Mouse (Mus musculus) CH12.LX (cell line): ENCODE data around the gene Rad21l. TPM values are rescaled to one million over a fixed set of nuclear protein-coding genes. Genes with fewer than 3 reads are reported as not detected.

Experiments
- DNase-seq: peaks from one replicate; pipeline ENCODE4 v3.0.0-alpha.2; 2013; ENCODE audit errors: extremely low read depth
- H3K27ac ChIP-seq: 2 replicates; pipeline ENCODE4 v1.5.1; 2012; ENCODE audit warnings: low read depth, mild to moderate bottlenecking, control low read depth, moderate library complexity; ENCODE audit not compliant: insufficient read depth
- H3K27me3 ChIP-seq: replicated peaks from 2 replicates; pipeline ENCODE3; 2012; ENCODE audit warnings: inconsistent platforms
- H3K36me3 ChIP-seq, 2 experiments: replicated peaks in 1 of 2; 2 replicates each; pipeline versions ENCODE3 to v1.6.1; 2012; ENCODE audit warnings: inconsistent platforms in 1 of 2, low read length in 1 of 2, mild to moderate bottlenecking in 1 of 2, mixed read lengths in 1 of 2, moderate library complexity in 1 of 2; ENCODE audit not compliant: control insufficient read depth in 1 of 2, insufficient read depth in 1 of 2
- H3K4me1 ChIP-seq, 2 experiments: 2 replicates each; pipeline ENCODE4 v1.6.1; 2012; ENCODE audit warnings: inconsistent platforms in 1 of 2, moderate library complexity in 1 of 2; ENCODE audit not compliant: insufficient read depth in 2 of 2, control insufficient read depth in 1 of 2
- H3K4me2 ChIP-seq: 2 replicates; pipeline ENCODE4 v1.6.1; 2012; ENCODE audit warnings: low read depth, mild to moderate bottlenecking, control low read depth; ENCODE audit not compliant: poor library complexity, insufficient read depth, severe bottlenecking
- H3K4me3 ChIP-seq, 3 experiments: fragments of 150-350 bp in 1 of 3; sonication (generic) in 1 of 3; replicated peaks in 1 of 3; 2 replicates each; pipeline versions ENCODE3 to v1.5.1; 2011 to 2012; ENCODE audit warnings: low read depth in 2 of 3, low read length in 2 of 3, mild to moderate bottlenecking in 2 of 3, moderate library complexity in 2 of 3, control low read depth in 1 of 3, improper control_type of control experiment in 1 of 3, inconsistent platforms in 1 of 3, mixed read lengths in 1 of 3; ENCODE audit not compliant: poor library complexity in 1 of 3
- H3K79me2 ChIP-seq: replicated peaks from 2 replicates; pipeline ENCODE4 v1.6.1; 2012; ENCODE audit warnings: mild to moderate bottlenecking, moderate library complexity; ENCODE audit not compliant: control insufficient read depth, poor library complexity, insufficient read depth, severe bottlenecking; ENCODE audit errors: extremely low read depth
- H3K9ac ChIP-seq: 2 replicates; pipeline ENCODE4 v1.6.1; 2012; ENCODE audit warnings: low read depth, mild to moderate bottlenecking, control low read depth, moderate library complexity; ENCODE audit not compliant: insufficient read depth
- H3K9me3 ChIP-seq: replicated peaks from 2 replicates; pipeline ENCODE3; 2012; ENCODE audit warnings: low read length, inconsistent platforms, mixed read lengths
- CHD1 ChIP-seq: IDR thresholded peaks from 2 replicates; pipeline ENCODE4 v1.6.1; 2012; ENCODE audit warnings: low read depth, low read length, improper control_type of control experiment, inconsistent platforms
- CHD2 ChIP-seq: IDR thresholded peaks from 2 replicates; pipeline ENCODE4 v1.6.1; 2011; ENCODE audit warnings: low read length, improper control_type of control experiment
- E2F4 ChIP-seq: IDR thresholded peaks from 2 replicates; pipeline ENCODE4 v1.6.1; 2011; ENCODE audit warnings: low read depth, low read length, improper control_type of control experiment; ENCODE audit not compliant: insufficient replicate concordance
- ELF1 ChIP-seq: IDR thresholded peaks from 2 replicates; pipeline ENCODE4 v1.6.1; 2014; ENCODE audit warnings: low read depth, mild to moderate bottlenecking, inconsistent platforms, low read length, improper control_type of control experiment
- ETS1 ChIP-seq: conservative IDR thresholded peaks from 2 replicates; pipeline ENCODE4 v1.6.1; 2012; ENCODE audit warnings: low read depth, mild to moderate bottlenecking, inconsistent platforms, low read length, improper control_type of control experiment, moderate library complexity
- GABPA ChIP-seq: IDR thresholded peaks from 2 replicates; pipeline ENCODE4 v1.6.1; 2012; ENCODE audit warnings: low read depth, low read length, improper control_type of control experiment, inconsistent platforms; ENCODE audit not compliant: insufficient replicate concordance
- HCFC1 ChIP-seq: IDR thresholded peaks from 2 replicates; pipeline ENCODE4 v1.6.1; 2012; ENCODE audit warnings: low read depth, mild to moderate bottlenecking, inconsistent platforms, low read length, improper control_type of control experiment
- IRF4 ChIP-seq: IDR thresholded peaks from 2 replicates; pipeline ENCODE4 v1.6.1; 2014; ENCODE audit warnings: low read depth, mild to moderate bottlenecking, inconsistent platforms, low read length, improper control_type of control experiment
- JUN ChIP-seq: IDR thresholded peaks from 2 replicates; pipeline ENCODE4 v1.6.1; 2011; ENCODE audit warnings: low read depth, mild to moderate bottlenecking, low read length, improper control_type of control experiment, moderate library complexity; ENCODE audit not compliant: insufficient read depth
- MAFK ChIP-seq: IDR thresholded peaks from 2 replicates; pipeline ENCODE4 v1.6.1; 2011; ENCODE audit warnings: low read length, improper control_type of control experiment; ENCODE audit not compliant: insufficient replicate concordance
- MAX ChIP-seq: IDR thresholded peaks from 2 replicates; pipeline ENCODE4 v1.6.1; 2011; ENCODE audit warnings: low read length, improper control_type of control experiment
- MEF2A ChIP-seq: IDR thresholded peaks from 2 replicates; pipeline ENCODE4 v1.6.1; 2014; ENCODE audit warnings: low read depth, mild to moderate bottlenecking, inconsistent platforms, low read length, improper control_type of control experiment, borderline replicate concordance
- MYC ChIP-seq: IDR thresholded peaks from 2 replicates; pipeline ENCODE4 v1.6.1; 2011; ENCODE audit warnings: low read depth, mild to moderate bottlenecking, improper control_type of control experiment, low read length
- NRF1 ChIP-seq: IDR thresholded peaks from 2 replicates; pipeline ENCODE4 v1.6.1; 2014; ENCODE audit warnings: low read depth, mild to moderate bottlenecking, inconsistent platforms, low read length, improper control_type of control experiment, moderate library complexity
- PAX5 ChIP-seq: IDR thresholded peaks from 2 replicates; pipeline ENCODE4 v1.6.1; 2012; ENCODE audit warnings: low read length, inconsistent platforms, mixed read lengths
- POLR2A ChIP-seq: IDR thresholded peaks from 2 replicates; pipeline ENCODE4 v1.6.1; 2011; ENCODE audit warnings: low read depth, mild to moderate bottlenecking, improper control_type of control experiment, low read length
- POLR2AphosphoS2 ChIP-seq: IDR thresholded peaks from 2 replicates; pipeline ENCODE4 v1.6.1; 2011; ENCODE audit warnings: low read depth, low read length, improper control_type of control experiment
- RAD21 ChIP-seq: IDR thresholded peaks from 2 replicates; pipeline ENCODE4 v1.6.1; 2011; ENCODE audit warnings: low read depth, mild to moderate bottlenecking, low read length, improper control_type of control experiment, moderate library complexity
- RCOR1 ChIP-seq: conservative IDR thresholded peaks from 2 replicates; pipeline ENCODE4 v1.6.1; 2012; ENCODE audit warnings: low read depth, mild to moderate bottlenecking, inconsistent platforms, low read length, improper control_type of control experiment
- SIN3A ChIP-seq: IDR thresholded peaks from 2 replicates; pipeline ENCODE4 v1.6.1; 2012; ENCODE audit warnings: low read length, improper control_type of control experiment, inconsistent platforms
- SMC3 ChIP-seq: IDR thresholded peaks from 2 replicates; pipeline ENCODE4 v1.6.1; 2011; ENCODE audit warnings: low read depth, low read length, improper control_type of control experiment
- TCF12 ChIP-seq: IDR thresholded peaks from 2 replicates; pipeline ENCODE4 v1.6.1; 2014; ENCODE audit warnings: low read depth, mild to moderate bottlenecking, inconsistent platforms, low read length, improper control_type of control experiment
- UBTF ChIP-seq: IDR thresholded peaks from 2 replicates; pipeline ENCODE4 v1.6.1; 2012; ENCODE audit warnings: low read depth, mild to moderate bottlenecking, inconsistent platforms, low read length, improper control_type of control experiment, moderate library complexity
- USF1 ChIP-seq: IDR thresholded peaks from 2 replicates; pipeline ENCODE4 v1.6.1; 2014; ENCODE audit warnings: low read depth, mild to moderate bottlenecking, inconsistent platforms, low read length, improper control_type of control experiment
- ZC3H11A ChIP-seq: IDR thresholded peaks from 2 replicates; pipeline ENCODE4 v1.6.1; 2012; ENCODE audit warnings: low read depth, mild to moderate bottlenecking, inconsistent platforms, low read length, improper control_type of control experiment
- ZMIZ1 ChIP-seq: IDR thresholded peaks from 2 replicates; pipeline ENCODE4 v1.6.1; 2012; ENCODE audit warnings: low read depth, mild to moderate bottlenecking, inconsistent platforms, low read length, improper control_type of control experiment
- ZNF384 ChIP-seq: IDR thresholded peaks from 2 replicates; pipeline ENCODE4 v1.6.1; 2012; ENCODE audit warnings: low read depth, low read length, improper control_type of control experiment, inconsistent platforms
- dilution Hi-C: fragments of 300-500 bp; cut with MboI; formaldehyde crosslinking; loops from 2 replicates; pipeline ENCODE4 v1.14.3; 2020; ENCODE audit warnings: low sequenced_read_pairs; ENCODE audit not compliant: extremely low pct_unique_long_range_greater_than_20kb, extremely low pct_ligation_motif_present
- in situ Hi-C: fragments of 300-500 bp; cut with MboI; formaldehyde crosslinking; loops from 3 replicates; pipeline ENCODE4 v1.14.3; 2019; ENCODE audit warnings: low sequenced_read_pairs, low pct_ligation_motif_present, low pct_unique_long_range_greater_than_20kb, mixed read lengths
- polyA plus RNA-seq: library from polyadenylated mRNA; unstranded; fragments of >175 nt; gene quantifications from 2 replicates; pipeline ENCODE4 v1.2.1, GENCODE M21; 2012; ENCODE audit warnings: low read depth; ENCODE audit not compliant: insufficient read length
- total RNA-seq, 2 experiments: library from RNA; depleted of rRNA; stranded (reverse); fragments of 300-350 nt in 1 of 2; fragments of >200 nt in 1 of 2; gene quantifications; 2 replicates each; pipeline ENCODE4 v1.2.3; 2012 to 2014

Rad21l gene
- not detected in 2 replicates for total RNA-seq (2012; rRNA removed)
- total RNA-seq (2014; rRNA removed) = not detected in 2 replicates
- polyA plus RNA-seq = not detected in 2 replicates

DNA sequence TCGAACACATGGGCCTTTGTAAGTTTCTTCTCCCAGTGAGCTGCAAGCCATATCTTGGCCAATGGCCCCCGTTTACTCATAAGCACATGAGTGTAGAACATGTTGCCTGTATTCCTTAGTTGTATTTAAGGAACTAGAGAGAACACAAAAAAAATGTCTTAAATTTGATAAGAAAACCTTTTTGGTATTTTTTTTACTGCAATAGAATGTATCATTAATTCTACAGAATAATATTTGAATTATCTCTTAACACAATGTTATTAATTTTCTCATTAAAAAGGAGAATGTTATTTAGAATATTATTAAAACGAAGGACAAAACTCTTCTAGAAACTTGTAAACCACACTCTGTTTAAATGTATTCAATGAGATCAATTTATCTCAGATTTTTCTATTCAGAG is at the start of gene Rad21l:
Rad21l (minus strand) TSS at position 101 of the 400 bp plus-strand sequence.
- dilution Hi-C loops = no loop called here
- Histone ChIP-seq H3K4me3 (no peak within 1 kb of the TSS), H3K9ac (no peak within 1 kb of the TSS), H3K27me3 (peaks cover 55% of the 10 kb centered on the region), H3K79me2 (no peaks in the 10 kb centered on the region), H3K4me1 (no peaks in the 10 kb centered on the region), H3K36me3 (no peaks in the 10 kb centered on the region), H3K27ac (no peak within 1 kb of the TSS), H3K9me3 (peaks cover 4% of the 10 kb centered on the region), H3K4me2 (no peak within 1 kb of the TSS)
- no peak for DNase-seq
- TF ChIP-seq E2F4 (no peak), ZC3H11A (no peak), CHD2 (no peak), MAX (no peak), ELF1 (no peak), POLR2A (no peak), UBTF (no peak), HCFC1 (no peak), ETS1 (no peak), MAFK (no peak), ZMIZ1 (no peak), POLR2AphosphoS2 (no peak), MYC (no peak), JUN (no peak), SIN3A (no peak), TCF12 (no peak)
- in situ Hi-C loops = no loop called here

DNA sequence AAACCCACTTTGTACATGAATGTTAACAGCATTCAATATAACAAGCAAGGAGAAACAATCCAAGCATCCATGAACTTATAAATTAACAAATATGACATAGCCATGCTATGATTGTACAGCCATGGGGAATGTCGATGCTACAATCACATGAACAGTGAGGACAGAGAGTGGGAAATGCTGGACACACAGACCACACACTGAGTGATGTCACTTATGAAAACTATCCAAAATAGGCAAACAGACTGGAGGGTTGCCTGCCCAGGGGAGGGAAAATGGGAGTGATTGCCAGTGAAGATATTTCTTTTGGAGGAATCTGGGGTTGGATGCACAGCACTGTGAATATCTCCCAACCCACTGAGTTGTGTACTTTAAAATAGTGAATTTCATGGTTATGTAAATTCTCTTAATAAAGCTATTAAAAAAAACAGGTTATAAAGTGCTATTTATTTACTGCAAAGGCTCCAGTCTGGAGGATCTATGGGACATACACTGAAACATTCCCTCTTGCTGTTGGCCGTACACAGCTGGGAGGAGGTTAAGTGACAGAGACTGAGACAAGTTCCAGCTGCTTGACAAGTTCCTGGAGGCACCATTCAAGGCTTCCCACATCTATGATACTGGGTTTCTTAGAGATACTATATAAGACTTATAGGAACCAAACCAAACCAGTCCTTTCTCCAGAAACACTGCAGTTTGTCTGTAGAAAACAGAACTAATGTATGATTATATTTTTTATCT is 48.2 kb upstream of the Rad21l start:
- Histone ChIP-seq H3K36me3 (peaks cover 44 to 67% of the 10 kb centered on the region in 2 experiments), H3K4me2 (no peak overlapping the region), H3K9me3 (no peaks in the 10 kb centered on the region), H3K79me2 (no peaks in the 10 kb centered on the region), H3K27me3 (no peaks in the 10 kb centered on the region), H3K4me3 (no peak overlapping the region), H3K4me1 (no peaks in the 10 kb centered on the region), H3K27ac (no peak overlapping the region), H3K9ac (no peak overlapping the region)
- DNase-seq = no peak
- dilution Hi-C loops = no loop called here
- in situ Hi-C loops = no loop called here
- TF ChIP-seq ELF1 (no peak), SMC3 (no peak), IRF4 (no peak), ZNF384 (no peak), MAX (no peak), RCOR1 (no peak), NRF1 (no peak), CHD1 (no peak), RAD21 (no peak), HCFC1 (no peak), USF1 (no peak), PAX5 (no peak), POLR2A (no peak), ZC3H11A (no peak), GABPA (no peak), MEF2A (no peak)
